Mouse (Mus musculus) MEL (cell line): ENCODE measurements around the gene Bmpr2. TPM values are rescaled to one million over a fixed set of nuclear protein-coding genes. Genes with fewer than 3 reads are reported as not detected.
A peak's percentile ranks its signal among the peaks of the same experiment; 100 is the strongest.

ENCODE experiments used
- DNase-seq: peaks from one replicate; pipeline ENCODE4 v3.0.0; 2011; ENCODE audit warnings: low read depth, low spot score
- H3K27ac ChIP-seq: 2 replicates; pipeline ENCODE4 v1.5.1; 2012; ENCODE audit warnings: low read depth, mild to moderate bottlenecking, control low read depth, low read length, moderate library complexity; ENCODE audit not compliant: control insufficient read depth
- H3K27me3 ChIP-seq, 2 experiments: fragments of 150-350 bp in 1 of 2; sonication (generic) in 1 of 2; 2 replicates each; pipeline ENCODE4 v1.6.1; 2012; ENCODE audit warnings: low read length in 2 of 2, mild to moderate bottlenecking in 2 of 2, improper control_type of control experiment in 1 of 2, moderate library complexity in 1 of 2; ENCODE audit not compliant: insufficient read depth in 2 of 2, control insufficient read depth in 1 of 2
- H3K36me3 ChIP-seq, 2 experiments: 2 replicates each; pipeline ENCODE4 v1.6.1; 2012 to 2014; ENCODE audit warnings: low read length in 2 of 2, improper control_type of control experiment in 1 of 2, inconsistent platforms in 1 of 2, mild to moderate bottlenecking in 1 of 2; ENCODE audit not compliant: insufficient read depth in 2 of 2, control insufficient read depth in 1 of 2
- H3K4me1 ChIP-seq, 2 experiments: fragments of 150-350 bp in 1 of 2; sonication (generic) in 1 of 2; 2 replicates each; pipeline ENCODE4 v1.6.1; 2012; ENCODE audit warnings: low read length in 2 of 2, improper control_type of control experiment in 1 of 2, mild to moderate bottlenecking in 1 of 2; ENCODE audit not compliant: insufficient read depth in 2 of 2, control insufficient read depth in 1 of 2
- H3K4me3 ChIP-seq, 2 experiments: fragments of 150-350 bp in 1 of 2; sonication (generic) in 1 of 2; 2 replicates each; pipeline ENCODE4 v1.5.1; 2012; ENCODE audit warnings: low read depth in 2 of 2, low read length in 2 of 2, mild to moderate bottlenecking in 2 of 2, moderate library complexity in 2 of 2, control low read depth in 1 of 2, improper control_type of control experiment in 1 of 2; ENCODE audit not compliant: control insufficient read depth in 1 of 2, insufficient read depth in 1 of 2
- H3K79me2 ChIP-seq: 2 replicates; pipeline ENCODE4 v1.6.1; 2012; ENCODE audit warnings: mild to moderate bottlenecking, low read length, moderate library complexity; ENCODE audit not compliant: control insufficient read depth, poor library complexity, insufficient read depth
- H3K9ac ChIP-seq: 2 replicates; pipeline ENCODE4 v1.6.1; 2012; ENCODE audit warnings: low read depth, mild to moderate bottlenecking, control low read depth, low read length, moderate library complexity; ENCODE audit not compliant: control insufficient read depth, poor library complexity, severe bottlenecking
- H3K9me3 ChIP-seq: fragments of 150-350 bp; sonication (generic); replicated peaks from 2 replicates; pipeline ENCODE4 v1.6.1; 2012; ENCODE audit warnings: mild to moderate bottlenecking, low read length, improper control_type of control experiment, moderate library complexity; ENCODE audit not compliant: insufficient read depth
- CTCF ChIP-seq, 3 experiments: IDR thresholded peaks in 2 of 3; conservative IDR thresholded peaks in 1 of 3; 2 replicates each; pipeline ENCODE4 v1.5.1; 2011 to 2012; ENCODE audit warnings: low read length in 3 of 3, low read depth in 2 of 3, mild to moderate bottlenecking in 2 of 3, improper control_type of control experiment in 1 of 3, inconsistent platforms in 1 of 3, mixed read lengths in 1 of 3, moderate library complexity in 1 of 3; ENCODE audit not compliant: control insufficient read depth in 1 of 3, insufficient read depth in 1 of 3, poor library complexity in 1 of 3, severe bottlenecking in 1 of 3
- GATA1 ChIP-seq: IDR thresholded peaks from 2 replicates; pipeline ENCODE4 v1.6.1; 2011; ENCODE audit warnings: low read depth, low read length, improper control_type of control experiment
- HCFC1 ChIP-seq: IDR thresholded peaks from 2 replicates; pipeline ENCODE4 v1.6.1; 2012; ENCODE audit warnings: low read depth, mild to moderate bottlenecking, inconsistent platforms, low read length, improper control_type of control experiment, moderate library complexity
- JUND ChIP-seq: IDR thresholded peaks from 2 replicates; pipeline ENCODE4 v1.6.1; 2011; ENCODE audit warnings: low read depth, mild to moderate bottlenecking, improper control_type of control experiment, low read length
- MAX ChIP-seq: IDR thresholded peaks from 2 replicates; pipeline ENCODE4 v1.6.1; 2011; ENCODE audit warnings: low read length, improper control_type of control experiment
- MXI1 ChIP-seq: IDR thresholded peaks from 2 replicates; pipeline ENCODE4 v1.6.1; 2011; ENCODE audit warnings: mild to moderate bottlenecking, low read depth, low read length, improper control_type of control experiment
- MYB ChIP-seq: IDR thresholded peaks from 2 replicates; pipeline ENCODE4 v1.6.1; 2011; ENCODE audit warnings: mild to moderate bottlenecking, low read depth, low read length, improper control_type of control experiment
- NELFE ChIP-seq: IDR thresholded peaks from 2 replicates; pipeline ENCODE4 v1.6.1; 2011; ENCODE audit warnings: low read depth, low read length, improper control_type of control experiment
- POLR2AphosphoS2 ChIP-seq: IDR thresholded peaks from 2 replicates; pipeline ENCODE4 v1.6.1; 2011; ENCODE audit warnings: low read length, improper control_type of control experiment
- RAD21 ChIP-seq: IDR thresholded peaks from 2 replicates; pipeline ENCODE4 v1.6.1; 2011; ENCODE audit warnings: mild to moderate bottlenecking, low read depth, low read length, improper control_type of control experiment
- SMC3 ChIP-seq: IDR thresholded peaks from 2 replicates; pipeline ENCODE4 v1.6.1; 2011; ENCODE audit warnings: low read depth, low read length, improper control_type of control experiment
- UBTF ChIP-seq: IDR thresholded peaks from 2 replicates; pipeline ENCODE4 v1.6.1; 2012; ENCODE audit warnings: low read depth, mild to moderate bottlenecking, inconsistent platforms, low read length, improper control_type of control experiment, moderate library complexity, borderline replicate concordance; ENCODE audit not compliant: insufficient read depth
- USF1 ChIP-seq: IDR thresholded peaks from 2 replicates; pipeline ENCODE4 v1.6.1; 2014; ENCODE audit warnings: low read depth, mild to moderate bottlenecking, inconsistent platforms, low read length, improper control_type of control experiment, moderate library complexity
- ZMIZ1 ChIP-seq: IDR thresholded peaks from 2 replicates; pipeline ENCODE4 v1.6.1; 2012; ENCODE audit warnings: low read depth, mild to moderate bottlenecking, inconsistent platforms, low read length, improper control_type of control experiment, moderate library complexity
- ZNF384 ChIP-seq: IDR thresholded peaks from 2 replicates; pipeline ENCODE4 v1.6.1; 2012; ENCODE audit warnings: low read depth, mild to moderate bottlenecking, inconsistent platforms, low read length, improper control_type of control experiment
- polyA plus RNA-seq, 2 experiments: library from polyadenylated mRNA; stranded (reverse) in 1 of 2; unstranded in 1 of 2; fragments of >175 nt in 1 of 2; fragments of >200 nt in 1 of 2; gene quantifications; 2 replicates each; pipeline versions ENCODE4 v1.2.1 to v1.2.4; 2012; ENCODE audit warnings: low replicate concordance in 2 of 2, low read depth in 1 of 2; ENCODE audit not compliant: insufficient read length in 2 of 2, insufficient read depth in 1 of 2, missing spikeins in 1 of 2
- total RNA-seq: library from RNA; depleted of rRNA; stranded (reverse); fragments of 300-350 nt; gene quantifications from 2 replicates; pipeline ENCODE4 v1.2.3, GENCODE M21; 2012

Bmpr2 gene
- total and polyA plus RNA-seq, 3 experiments, result 2.3 to 18.6 (median 3.1) TPM

GRCm38 (mm10) chr1:59874023-59874422 lies 110.8 kb downstream of the Bmpr2 start:
- Histone ChIP-seq H3K4me1 (no peaks in the 10 kb centered on the region), H3K27me3 (no peaks in the 10 kb centered on the region), H3K36me3 (no peaks in the 10 kb centered on the region), H3K4me3 (no peak overlapping the region), H3K27ac (no peak overlapping the region), H3K9ac (no peak overlapping the region), H3K79me2 (no peaks in the 10 kb centered on the region), H3K9me3 (no peaks in the 10 kb centered on the region)
- no peak for DNase-seq
- no peak for TF ChIP-seq MAX
- TF ChIP-seq SMC3, result peak; percentile 22; the same call in 1 of the 2 replicates
- peak in 1 of 3 experiments; percentile 30; a peak in 2 of 6 replicates for TF ChIP-seq CTCF (IDR thresholded peaks at IDR 0.05 in 2 of 3, conservative IDR thresholded peaks at IDR 0.05 in 1 of 3; ENCODE audit: control insufficient read depth in 1 of 3, insufficient read depth in 1 of 3, low read depth in 2 of 3, low read length in 3 of 3, poor library complexity in 1 of 3, severe bottlenecking in 1 of 3)
- no peak for TF ChIP-seq UBTF
- TF ChIP-seq HCFC1, result no peak
- peak; percentile 6 for TF ChIP-seq RAD21

GRCm38 (mm10) chr1:59878098-59878497 lies 114.9 kb downstream of the Bmpr2 start:
- TF ChIP-seq HCFC1 (no peak), CTCF (IDR thresholded peaks at IDR 0.05 in 2 of 3, conservative IDR thresholded peaks at IDR 0.05 in 1 of 3; ENCODE audit: control insufficient read depth in 1 of 3, insufficient read depth in 1 of 3, low read depth in 2 of 3, low read length in 3 of 3, poor library complexity in 1 of 3, severe bottlenecking in 1 of 3) (no peak), POLR2AphosphoS2 (no peak), ZMIZ1 (no peak), JUND (no peak), MYB (no peak), USF1 (no peak), ZNF384 (no peak), NELFE (no peak), GATA1 (no peak), MXI1 (no peak)
- no peaks in the 10 kb centered on the region for H3K79me2 ChIP-seq
- H3K9ac ChIP-seq, result no peak overlapping the region
- H3K36me3 ChIP-seq, result no peaks in the 10 kb centered on the region
- H3K9me3 ChIP-seq, result no peaks in the 10 kb centered on the region
- H3K4me1 ChIP-seq, result no peaks in the 10 kb centered on the region
- no peak overlapping the region for H3K27ac ChIP-seq
- H3K4me3 ChIP-seq, result no peak overlapping the region
- no peaks in the 10 kb centered on the region for H3K27me3 ChIP-seq
- DNase-seq, result no peak
